Mouse (Mus musculus) stomach, postnatal 0 days (tissue): ENCODE measurements around the gene Slc1a2. TPM values are rescaled to one million over a fixed set of nuclear protein-coding genes. Genes with fewer than 3 reads are reported as not detected.

Experiments used
- ATAC-seq: fragments of 200-750 bp; cut with Nextera tagmentation; 2 replicates; pipeline ENCODE4 v1.8.0; 2017; ENCODE audit not compliant: low FRiP score, low TSS enrichment
- DNase-seq: peaks from one replicate; pipeline ENCODE4 v3.0.0-alpha.2; 2016; ENCODE audit warnings: low spot score
- H3K27ac ChIP-seq: fragments of 300-500 bp; sonication (generic); replicated peaks from 2 replicates; pipeline ENCODE4 v1.5.1; 2014; ENCODE audit warnings: mild to moderate bottlenecking, control low read depth
- H3K27me3 ChIP-seq: fragments of 300-500 bp; sonication (generic); 2 replicates; pipeline ENCODE4 v1.6.1; 2014; ENCODE audit warnings: low read length; ENCODE audit not compliant: control insufficient read depth, insufficient read depth
- H3K36me3 ChIP-seq: fragments of 300-500 bp; sonication (generic); 2 replicates; pipeline ENCODE4 v1.6.1; 2014; ENCODE audit warnings: low read length, mixed read lengths; ENCODE audit not compliant: control insufficient read depth, insufficient read depth
- H3K4me1 ChIP-seq: fragments of 300-500 bp; sonication (generic); replicated peaks from 2 replicates; pipeline ENCODE4 v1.6.1; 2014; ENCODE audit warnings: antibody characterized with exemption; ENCODE audit not compliant: control insufficient read depth, insufficient read depth
- H3K4me2 ChIP-seq: fragments of 300-500 bp; sonication (generic); replicated peaks from 2 replicates; pipeline ENCODE4 v1.6.1; 2014; ENCODE audit warnings: low read depth, mild to moderate bottlenecking, control low read depth, moderate library complexity
- H3K4me3 ChIP-seq: fragments of 300-500 bp; sonication (generic); 2 replicates; pipeline ENCODE4 v1.5.1; 2014; ENCODE audit warnings: low read depth, low read length, control low read depth
- H3K9ac ChIP-seq: fragments of 300-500 bp; sonication (generic); 2 replicates; pipeline ENCODE4 v1.6.1; 2014; ENCODE audit warnings: mild to moderate bottlenecking, low read length, control low read depth, mixed read lengths
- H3K9me3 ChIP-seq: fragments of 300-500 bp; sonication (generic); 2 replicates; pipeline ENCODE4 v1.6.1; 2016; ENCODE audit warnings: low read length; ENCODE audit not compliant: control insufficient read depth
- CTCF ChIP-seq: IDR thresholded peaks from 2 replicates; pipeline ENCODE4 v1.5.1; 2016; ENCODE audit warnings: antibody characterized with exemption, low read depth, mild to moderate bottlenecking, moderate library complexity
- EP300 ChIP-seq: optimal IDR thresholded peaks from 2 replicates; pipeline ENCODE3; 2016; ENCODE audit warnings: antibody characterized with exemption
- WGBS: fragments of 180-500 bp; shearing (Covaris S2); extraction: QIAGEN DNeasy Blood & Tissue Kit; methylation state at CpG from one replicate; pipeline ENCODE4 v1.1.7; 2014; 5-methylcytosine and 5-hydroxymethylcytosine counted together
- polyA plus RNA-seq: library from polyadenylated mRNA; unstranded; fragments of >200 nt; fragmentation: Nextera tagmentation; extraction: Ambion mirVana; gene quantifications from 2 replicates; pipeline ENCODE4 v1.2.1, GENCODE M21; 2015

Gene Slc1a2
- polyA plus RNA-seq, 1 experiment from 2014 or later: 1.8 TPM

- ATAC-seq (no peak), DNase-seq (no peak)
- Histone ChIP-seq H3K4me3 (no peak overlapping the region), H3K4me2 (no peak overlapping the region), H3K36me3 (no peaks in the 10 kb centered on the region), H3K27me3 (no peaks in the 10 kb centered on the region), H3K27ac (no peak overlapping the region), H3K4me1 (no peaks in the 10 kb centered on the region), H3K9ac (no peak overlapping the region), H3K9me3 (no peaks in the 10 kb centered on the region)
- WGBS: 34% methylated on average over 2 of the region's 2 CpGs
- no peak for TF ChIP-seq EP300
Observed at GRCm38 (mm10) chr2:102638690-102639089, 19.8 kb upstream of the Slc1a2 start.

GRCm38 (mm10) chr2:102648845-102649500, 9.5 kb upstream of the Slc1a2 start:
- no peak overlapping the region for H3K27ac ChIP-seq
- no peaks in the 10 kb centered on the region for H3K36me3 ChIP-seq
- no peak overlapping the region for H3K4me2 ChIP-seq
- H3K9ac ChIP-seq: no peak overlapping the region
- H3K4me1 ChIP-seq: no peaks in the 10 kb centered on the region
- no peak overlapping the region for H3K4me3 ChIP-seq
- DNase-seq (no peak), ATAC-seq (no peak)
- TF ChIP-seq CTCF: no peak
- TF ChIP-seq EP300: no peak
- WGBS: 74% methylated on average over 10 of the region's 10 CpGs
- H3K27me3 ChIP-seq: no peaks in the 10 kb centered on the region
- no peaks in the 10 kb centered on the region for H3K9me3 ChIP-seq

- H3K27me3 ChIP-seq: no peaks in the 10 kb centered on the region
- DNase-seq (no peak), ATAC-seq (no peak)
- TF ChIP-seq CTCF (no peak), EP300 (no peak)
- WGBS: 75% methylated on average over 4 of the region's 4 CpGs
- H3K4me3 ChIP-seq: no peak overlapping the region
- H3K9ac ChIP-seq: no peak overlapping the region
- H3K9me3 ChIP-seq: no peaks in the 10 kb centered on the region
- H3K27ac ChIP-seq: no peak overlapping the region
- H3K4me1 ChIP-seq: no peaks in the 10 kb centered on the region
- H3K36me3 ChIP-seq: no peaks in the 10 kb centered on the region
- no peak overlapping the region for H3K4me2 ChIP-seq
Observed at GRCm38 (mm10) chr2:102650322-102650721, 8.1 kb upstream of the Slc1a2 start.

GRCm38 (mm10) chr2:102655966-102656725, 2.3 kb upstream of the Slc1a2 start:
- ATAC-seq (no peak), DNase-seq (no peak)
- Histone ChIP-seq H3K4me2 (no peak overlapping the region), H3K27me3 (peaks cover 2% of the 10 kb centered on the region; the same call in 1 of the 2 replicates), H3K9ac (no peak overlapping the region), H3K9me3 (no peaks in the 10 kb centered on the region), H3K4me3 (no peak overlapping the region), H3K36me3 (no peaks in the 10 kb centered on the region), H3K4me1 (peaks cover 3% of the 10 kb centered on the region; the same call in 1 of the 2 replicates), H3K27ac (no peak overlapping the region)
- TF ChIP-seq CTCF (no peak), EP300 (no peak)
- WGBS: 68% methylated on average over 8 of the region's 8 CpGs

- Histone ChIP-seq H3K36me3 (no peaks in the 10 kb centered on the region), H3K9ac (no peak overlapping the region), H3K4me2 (no peak overlapping the region; the same call in 1 of the 2 replicates), H3K9me3 (no peaks in the 10 kb centered on the region), H3K27ac (no peak overlapping the region), H3K4me1 (peaks cover 3% of the 10 kb centered on the region; the same call in 1 of the 2 replicates), H3K27me3 (peaks cover 2% of the 10 kb centered on the region; the same call in 1 of the 2 replicates), H3K4me3 (no peak overlapping the region)
- WGBS: 33% methylated on average over 7 of the region's 7 CpGs
- no peak for TF ChIP-seq CTCF
- TF ChIP-seq EP300: no peak
- DNase-seq (no peak), ATAC-seq (no peak)
Observed at GRCm38 (mm10) chr2:102657726-102658125, 733 bp upstream of the Slc1a2 start.
